Mouse (Mus musculus): ENCODE measurements around the gene Elovl1. TPM values are rescaled to one million over a fixed set of nuclear protein-coding genes. Genes with fewer than 3 reads are reported as not detected.

Elovl1 gene
- total RNA-seq, 2 experiments from 2014 or later, result 72.5 to 118 TPM

Other genes with a start within 250 kb of the Elovl1 start
- 20.5 and 24.9 TPM in 2 replicates for gene Kdm4a, start 248.1 kb upstream of the Elovl1 start, total RNA-seq (2014; fragmentation: Nextera tagmentation)
- gene Kdm4a, start 248.1 kb upstream of the Elovl1 start, total RNA-seq (2017), result 28.8 and 36.0 TPM in 2 replicates
- gene Ptprf, start 136.7 kb upstream of the Elovl1 start, total RNA-seq (2014; fragmentation: Nextera tagmentation), result not detected in 2 replicates
- gene Ptprf, start 136.7 kb upstream of the Elovl1 start, total RNA-seq (2017), result 0.04 TPM in 1 of 2 replicates, not detected in the other
- 26.4 and 29.1 TPM in 2 replicates for gene Szt2, start 18.8 kb upstream of the Elovl1 start, total RNA-seq (2014; fragmentation: Nextera tagmentation)
- 4.3 and 17.6 TPM in 2 replicates for gene Szt2, start 18.8 kb upstream of the Elovl1 start, total RNA-seq (2017)
- 91.0 and 111 TPM in 2 replicates for gene Med8, start 18.8 kb upstream of the Elovl1 start, total RNA-seq (2014; fragmentation: Nextera tagmentation)
- 70.2 and 96.7 TPM in 2 replicates for gene Med8, start 18.8 kb upstream of the Elovl1 start, total RNA-seq (2017)
- gene Cdc20, start 9.3 kb downstream of the Elovl1 start, total RNA-seq (2014; fragmentation: Nextera tagmentation), result 88.4 and 106 TPM in 2 replicates
- gene Cdc20, start 9.3 kb downstream of the Elovl1 start, total RNA-seq (2017), result 63.2 and 101 TPM in 2 replicates
- gene Mpl, start 29.4 kb downstream of the Elovl1 start, total RNA-seq (2014; fragmentation: Nextera tagmentation), result 2.3 and 5.7 TPM in 2 replicates
- 0.47 and 1.7 TPM in 2 replicates for gene Mpl, start 29.4 kb downstream of the Elovl1 start, total RNA-seq (2017)
- gene Tie1, start 62.0 kb downstream of the Elovl1 start, total RNA-seq (2014; fragmentation: Nextera tagmentation), result 0.99 TPM in 1 of 2 replicates, not detected in the other
- gene Tie1, start 62.0 kb downstream of the Elovl1 start, total RNA-seq (2017), result 1.3 and 2.5 TPM in 2 replicates
- not detected in 2 replicates for gene 2610528J11Rik, start 98.9 kb downstream of the Elovl1 start, total RNA-seq (2014; fragmentation: Nextera tagmentation)
- not detected in 2 replicates for gene 2610528J11Rik, start 98.9 kb downstream of the Elovl1 start, total RNA-seq (2017)
- gene Tmem125, start 116.0 kb downstream of the Elovl1 start, total RNA-seq (2014; fragmentation: Nextera tagmentation), result not detected in 2 replicates
- not detected in 2 replicates for gene Tmem125, start 116.0 kb downstream of the Elovl1 start, total RNA-seq (2017)
- gene Cfap57, start 192.7 kb downstream of the Elovl1 start, total RNA-seq (2014; fragmentation: Nextera tagmentation), result not detected in 2 replicates
- gene Cfap57, start 192.7 kb downstream of the Elovl1 start, total RNA-seq (2017), result not detected in 2 replicates
- gene Ebna1bp2, start 192.7 kb downstream of the Elovl1 start, total RNA-seq (2014; fragmentation: Nextera tagmentation), result 99.6 and 135 TPM in 2 replicates
- 166 and 198 TPM in 2 replicates for gene Ebna1bp2, start 192.7 kb downstream of the Elovl1 start, total RNA-seq (2017)
- gene Olfr62, start 230.9 kb downstream of the Elovl1 start, total RNA-seq (2014; fragmentation: Nextera tagmentation), result not detected in 2 replicates
- not detected in 2 replicates for gene Olfr62, start 230.9 kb downstream of the Elovl1 start, total RNA-seq (2017)

Data from megakaryocyte-erythroid progenitor cell, adult 5-6 weeks (primary cell).